ENCODE assay signal across 23 mouse cellular contexts in genomic region chr13:28618961-28619360, GRCm38 (mm10).
DNase-seq lines count a peak whose midpoint lies in the region; ATAC-seq lines count a peak whose summit lies in the region.
"Had no signal": no experiment of that assay in that cellular context is flagged by ENCODE, and none has a peak within 500 bp of the region (broad histone marks: within the 10 kb centered on the region; RNA-seq: fewer than 3 reads in every experiment).

No protein-coding gene starts in this region.

- no peak overlapping the region for H3K4me2 ChIP-seq in kidney, embryonic 16.5 days (replicated peaks; ENCODE audit: low read depth, low read length)
- H3K4me2 ChIP-seq: hindbrain, embryonic 12.5 days; liver, embryonic 15.5 days had no signal

- no peak overlapping the region for H3K4me3 ChIP-seq in brown adipose tissue, adult 24 weeks (ENCODE audit: insufficient read depth, low read depth, low read length)
- no peak overlapping the region for H3K4me3 ChIP-seq in kidney, embryonic 16.5 days (ENCODE audit: low read length)
- H3K4me3 ChIP-seq: hindbrain, embryonic 12.5 days; limb, embryonic 10.5 days; liver, embryonic 15.5 days had no signal

- no peak for ATAC-seq in kidney, embryonic 16.5 days (ENCODE audit: low FRiP score, low TSS enrichment)
- ATAC-seq: forebrain, embryonic 14.5 days; Patski had no signal

- 11% methylated on average over 3 of the region's 3 CpGs for WGBS in kidney, embryonic 16.5 days

- peak overlapping the region; percentile 57 for H3K27ac ChIP-seq in brown adipose tissue, adult 24 weeks (replicated peaks; ENCODE audit: low read depth, low read length)
- no peak overlapping the region for H3K27ac ChIP-seq in kidney, embryonic 16.5 days (ENCODE audit: low read length)
- H3K27ac ChIP-seq: hindbrain, embryonic 12.5 days; kidney, postnatal 0 days; limb, embryonic 10.5 days; liver, embryonic 15.5 days had no signal

- peaks cover 4% of the 10 kb centered on the region for H3K4me1 ChIP-seq in brown adipose tissue, adult 24 weeks (ENCODE audit: control insufficient read depth, insufficient read depth, insufficient read length, low read length)
- no peaks in the 10 kb centered on the region for H3K4me1 ChIP-seq in kidney, embryonic 16.5 days (ENCODE audit: insufficient read depth, low read length)
- H3K4me1 ChIP-seq: liver, embryonic 15.5 days had no signal

- no peak overlapping the region for H3K9ac ChIP-seq in kidney, embryonic 16.5 days (replicated peaks; ENCODE audit: low read length)
- H3K9ac ChIP-seq: hindbrain, embryonic 12.5 days; liver, embryonic 15.5 days had no signal

- H3K27me3 ChIP-seq in kidney, embryonic 16.5 days (ENCODE audit: insufficient read depth, low read length): no peaks in the 10 kb centered on the region
- H3K27me3 ChIP-seq: hindbrain, embryonic 12.5 days; liver, embryonic 15.5 days; Patski had no signal

- no peaks in the 10 kb centered on the region for H3K9me3 ChIP-seq in kidney, embryonic 16.5 days (ENCODE audit: low read length)
- H3K9me3 ChIP-seq: hindbrain, embryonic 12.5 days; limb, embryonic 10.5 days; liver, embryonic 15.5 days had no signal

- intact Hi-C loops in heart, postnatal 36 days (cut with DNase I): no loop called here
- intact Hi-C loops in heart, postnatal 14 days (cut with DNase I): no loop called here

- DNase-seq in embryo, embryonic 10 days (ENCODE audit: low spot score): peak; percentile 65
- no peak for DNase-seq in embryo, embryonic 9.5 days (ENCODE audit: extremely low spot score)
- peak; percentile 48 for DNase-seq in heart, adult 8-10 months (ENCODE audit: low spot score)
- DNase-seq in heart, postnatal 36 days: no peak
- DNase-seq in heart, postnatal 14 days: peak; percentile 27 to 29
- DNase-seq in thymus, postnatal 36 days: no peak
- DNase-seq: adrenal gland, adult 2 months; cerebellum, adult 11 months; cerebellum, postnatal 10 days; kidney, adult 11 months; liver; lung, postnatal 4 days; midbrain, embryonic 14.5 days; retina, postnatal 1 day; thymus, adult 18-20 months had no signal

- no peaks in the 10 kb centered on the region for H3K36me3 ChIP-seq in kidney, embryonic 16.5 days (ENCODE audit: insufficient read depth, low read length)
- H3K36me3 ChIP-seq: hindbrain, embryonic 12.5 days; limb, embryonic 10.5 days; liver, embryonic 15.5 days had no signal

Comparison
In these comparisons a context has a peak if more than half of its experiments do, and no peak if none do; other contexts are left out.
1. DNase-seq: peak in embryo, embryonic 10 days (single experiment), heart, adult 8-10 months (single experiment) and heart, postnatal 14 days (2 of 2); none in embryo, embryonic 9.5 days (single experiment), heart, postnatal 36 days (0 of 2) and thymus, postnatal 36 days (0 of 2).